Mouse (Mus musculus) lung, postnatal 36 days (tissue): ENCODE results near the gene Spin2g.
"Not testable (repeated sequence)": the region's sequence is repeated elsewhere in the genome, so short reads cannot be mapped to it uniquely, and the experiment has no call there.

Experiments used
- DNase-seq: peaks from one replicate; pipeline ENCODE4 v3.0.0; 2022; ENCODE audit warnings: mixed read lengths

Gene Spin2g

GRCm38 (mm10) chrX:34238633-34239032, at the start of gene Spin2g:
TSS of gene Spin2g (minus strand) at chrX:34238733.
- not testable (repeated sequence) for DNase-seq
